Mouse (Mus musculus): Measurements from ENCODE around the gene Uqcc1. TPM values are rescaled to one million over a fixed set of nuclear protein-coding genes. Genes with fewer than 3 reads are reported as not detected.

Uqcc1 gene
- polyA plus RNA-seq, 1 experiment = 26.7 TPM

Other genes starting within 250 kb of the Uqcc1 start
- gene Trpc4ap, start 237.9 kb downstream of the Uqcc1 start, polyA plus RNA-seq (2012; rRNA removed) = 96.4 and 119 TPM in 2 replicates
- gene Edem2, start 200.8 kb downstream of the Uqcc1 start, polyA plus RNA-seq (2012; rRNA removed) = 67.4 and 77.2 TPM in 2 replicates
- gene Gm17581, start 194.4 kb downstream of the Uqcc1 start, polyA plus RNA-seq (2012; rRNA removed) = not detected in 2 replicates
- 7.9 and 10.1 TPM in 2 replicates for gene Procr, start 179.2 kb downstream of the Uqcc1 start, polyA plus RNA-seq (2012; rRNA removed)
- gene Mmp24, start 155.0 kb downstream of the Uqcc1 start, polyA plus RNA-seq (2012; rRNA removed) = 0.33 and 1.7 TPM in 2 replicates
- 19.0 and 22.9 TPM in 2 replicates for gene BC029722, start 110.9 kb downstream of the Uqcc1 start, polyA plus RNA-seq (2012; rRNA removed)
- 288 and 346 TPM in 2 replicates for gene Eif6, start 103.4 kb downstream of the Uqcc1 start, polyA plus RNA-seq (2012; rRNA removed)
- gene Fam83c, start 95.5 kb downstream of the Uqcc1 start, polyA plus RNA-seq (2012; rRNA removed) = 0.97 and 1.7 TPM in 2 replicates
- gene Gm15557, start 10.4 kb upstream of the Uqcc1 start, polyA plus RNA-seq (2012; rRNA removed) = not detected in 2 replicates
- gene Gdf5, start 15.1 kb upstream of the Uqcc1 start, polyA plus RNA-seq (2012; rRNA removed) = 0.10 and 0.15 TPM in 2 replicates
- gene Cep250, start 26.1 kb upstream of the Uqcc1 start, polyA plus RNA-seq (2012; rRNA removed) = 4.7 and 8.2 TPM in 2 replicates
- 1.4 and 1.8 TPM in 2 replicates for gene 6430550D23Rik, start 77.7 kb upstream of the Uqcc1 start, polyA plus RNA-seq (2012; rRNA removed)
- gene Ergic3, start 77.7 kb upstream of the Uqcc1 start, polyA plus RNA-seq (2012; rRNA removed) = 291 and 343 TPM in 2 replicates
- 0.06 and 0.45 TPM in 2 replicates for gene Fer1l4, start 122.6 kb upstream of the Uqcc1 start, polyA plus RNA-seq (2012; rRNA removed)
- gene Spag4, start 134.9 kb upstream of the Uqcc1 start, polyA plus RNA-seq (2012; rRNA removed) = 0.47 and 0.86 TPM in 2 replicates
- gene Cpne1, start 181.7 kb upstream of the Uqcc1 start, polyA plus RNA-seq (2012; rRNA removed) = 28.4 and 52.4 TPM in 2 replicates
- 3.9 and 8.1 TPM in 2 replicates for gene Rbm12, start 181.7 kb upstream of the Uqcc1 start, polyA plus RNA-seq (2012; rRNA removed)
- gene Gm28036, start 196.8 kb upstream of the Uqcc1 start, polyA plus RNA-seq (2012; rRNA removed) = 1.1 and 3.1 TPM in 2 replicates
- 172 and 173 TPM in 2 replicates for gene Romo1, start 213.7 kb upstream of the Uqcc1 start, polyA plus RNA-seq (2012; rRNA removed)
- gene Nfs1, start 213.9 kb upstream of the Uqcc1 start, polyA plus RNA-seq (2012; rRNA removed) = 34.1 and 48.5 TPM in 2 replicates
- 26.0 and 35.1 TPM in 2 replicates for gene Rbm39, start 249.9 kb upstream of the Uqcc1 start, polyA plus RNA-seq (2012; rRNA removed)